Mouse (Mus musculus) heart, adult 2 months (tissue): ENCODE results near the gene Klk7.

Experiments
- CTCF ChIP-seq: fragments of 200-600 bp; IDR thresholded peaks from 2 replicates; pipeline ENCODE4 v1.8.1; 2022; ENCODE audit warnings: antibody characterized with exemption, mild to moderate bottlenecking, moderate library complexity
- EP300 ChIP-seq: fragments of 200-500 bp; IDR thresholded peaks from 2 replicates; pipeline ENCODE4 v1.6.1; 2011; ENCODE audit warnings: low read depth, low read length, control low read depth; ENCODE audit not compliant: insufficient read depth
- POLR2A ChIP-seq: fragments of 200-500 bp; IDR thresholded peaks from 2 replicates; pipeline ENCODE4 v1.6.1; 2011; ENCODE audit warnings: mild to moderate bottlenecking, low read depth, low read length, control low read depth; ENCODE audit not compliant: insufficient read depth

GRCm38 (mm10) chr7:43827706-43828105, 16.6 kb downstream of the Klk7 start:
- TF ChIP-seq POLR2A (no peak), CTCF (no peak), EP300 (no peak)
